Mouse (Mus musculus): ENCODE results near the gene Apod. TPM values are rescaled to one million over a fixed set of nuclear protein-coding genes. Genes with fewer than 3 reads are reported as not detected.
A peak's percentile ranks its signal among the peaks of the same experiment; 100 is the strongest.

The Apod gene
- 0.38 and 1.2 TPM in 2 replicates for polyA plus RNA-seq (2015; fragmentation: Nextera tagmentation; extraction: Ambion mirVana)

- Histone ChIP-seq H3K27ac (ENCODE audit: low read length) (no peak within 1 kb of the TSS; the same call in 1 of the 2 replicates), H3K4me2 (ENCODE audit: low read depth, low read length) (no peak within 1 kb of the TSS), H3K4me1 (replicated peaks; ENCODE audit: control insufficient read depth, insufficient read depth, low read length) (peaks cover 20% of the 10 kb centered on the region), H3K9me3 (ENCODE audit: control insufficient read depth, low read length) (no peaks in the 10 kb centered on the region), H3K36me3 (ENCODE audit: control insufficient read depth, insufficient read depth, low read length) (no peaks in the 10 kb centered on the region), H3K9ac (ENCODE audit: low read length) (no peak within 1 kb of the TSS), H3K27me3 (ENCODE audit: control insufficient read depth, insufficient read depth, low read depth, low read length) (no peaks in the 10 kb centered on the region), H3K4me3 (ENCODE audit: low read length) (no peak within 1 kb of the TSS)
- no peak for ATAC-seq (ENCODE audit: low read depth)
- WGBS: 62% methylated on average over 9 of the region's 9 CpGs
Measured at GRCm38 (mm10) chr16:31314497-31315233, at the start of gene Apod. Gene Apod (minus strand): TSS chr16:31314808.

GRCm38 (mm10) chr16:31363685-31364436, 49.3 kb upstream of the Apod start:
- Histone ChIP-seq H3K27ac (ENCODE audit: low read length) (no peak overlapping the region), H3K36me3 (ENCODE audit: control insufficient read depth, insufficient read depth, low read length) (no peaks in the 10 kb centered on the region), H3K4me1 (replicated peaks; ENCODE audit: control insufficient read depth, insufficient read depth, low read length) (no peaks in the 10 kb centered on the region), H3K9me3 (ENCODE audit: control insufficient read depth, low read length) (no peaks in the 10 kb centered on the region), H3K4me2 (ENCODE audit: low read depth, low read length) (no peak overlapping the region), H3K9ac (ENCODE audit: low read length) (no peak overlapping the region), H3K27me3 (ENCODE audit: control insufficient read depth, insufficient read depth, low read depth, low read length) (no peaks in the 10 kb centered on the region), H3K4me3 (ENCODE audit: low read length) (no peak overlapping the region)
- 46% methylated on average over 11 of the region's 11 CpGs for WGBS
- no peak for ATAC-seq (ENCODE audit: low read depth)

GRCm38 (mm10) chr16:31359542-31359941, 44.9 kb upstream of the Apod start:
- no peaks in the 10 kb centered on the region for H3K27me3 ChIP-seq (ENCODE audit: control insufficient read depth, insufficient read depth, low read depth, low read length)
- no peaks in the 10 kb centered on the region for H3K36me3 ChIP-seq (ENCODE audit: control insufficient read depth, insufficient read depth, low read length)
- ATAC-seq (ENCODE audit: low read depth): no peak
- no peak overlapping the region for H3K4me3 ChIP-seq (ENCODE audit: low read length)
- H3K9ac ChIP-seq (ENCODE audit: low read length): no peak overlapping the region
- no peak overlapping the region for H3K4me2 ChIP-seq (ENCODE audit: low read depth, low read length)
- H3K4me1 ChIP-seq (replicated peaks; ENCODE audit: control insufficient read depth, insufficient read depth, low read length): peaks cover 2% of the 10 kb centered on the region
- WGBS: 56% methylated on average over 5 of the region's 5 CpGs
- H3K9me3 ChIP-seq (ENCODE audit: control insufficient read depth, low read length): no peaks in the 10 kb centered on the region
- H3K27ac ChIP-seq (ENCODE audit: low read length): no peak overlapping the region

- Histone ChIP-seq H3K36me3 (ENCODE audit: control insufficient read depth, insufficient read depth, low read length) (no peaks in the 10 kb centered on the region), H3K4me2 (ENCODE audit: low read depth, low read length) (no peak overlapping the region), H3K9ac (ENCODE audit: low read length) (no peak overlapping the region), H3K9me3 (ENCODE audit: control insufficient read depth, low read length) (no peaks in the 10 kb centered on the region), H3K27me3 (ENCODE audit: control insufficient read depth, insufficient read depth, low read depth, low read length) (no peaks in the 10 kb centered on the region), H3K4me1 (replicated peaks; ENCODE audit: control insufficient read depth, insufficient read depth, low read length) (peaks cover 6% of the 10 kb centered on the region), H3K27ac (ENCODE audit: low read length) (no peak overlapping the region), H3K4me3 (ENCODE audit: low read length) (no peak overlapping the region)
- 27% methylated on average over 9 of the region's 9 CpGs for WGBS
- no peak for ATAC-seq (ENCODE audit: low read depth)
Measured at GRCm38 (mm10) chr16:31358991-31359390, 44.4 kb upstream of the Apod start.

GRCm38 (mm10) chr16:31358576-31358975, 44.0 kb upstream of the Apod start:
- Histone ChIP-seq H3K27me3 (ENCODE audit: control insufficient read depth, insufficient read depth, low read depth, low read length) (no peaks in the 10 kb centered on the region), H3K9ac (ENCODE audit: low read length) (no peak overlapping the region), H3K4me1 (replicated peaks; ENCODE audit: control insufficient read depth, insufficient read depth, low read length) (peaks cover 6% of the 10 kb centered on the region), H3K4me2 (ENCODE audit: low read depth, low read length) (no peak overlapping the region), H3K36me3 (ENCODE audit: control insufficient read depth, insufficient read depth, low read length) (no peaks in the 10 kb centered on the region), H3K27ac (ENCODE audit: low read length) (no peak overlapping the region), H3K4me3 (ENCODE audit: low read length) (no peak overlapping the region), H3K9me3 (ENCODE audit: control insufficient read depth, low read length) (no peaks in the 10 kb centered on the region)
- ATAC-seq (ENCODE audit: low read depth): no peak
- 45% methylated on average over 15 of the region's 15 CpGs for WGBS

GRCm38 (mm10) chr16:31355882-31356281, 41.3 kb upstream of the Apod start:
- no peak for ATAC-seq (ENCODE audit: low read depth)
- Histone ChIP-seq H3K4me2 (ENCODE audit: low read depth, low read length) (no peak overlapping the region), H3K4me1 (replicated peaks; ENCODE audit: control insufficient read depth, insufficient read depth, low read length) (peaks cover 6% of the 10 kb centered on the region), H3K36me3 (ENCODE audit: control insufficient read depth, insufficient read depth, low read length) (no peaks in the 10 kb centered on the region), H3K27ac (ENCODE audit: low read length) (no peak overlapping the region), H3K4me3 (ENCODE audit: low read length) (no peak overlapping the region), H3K9ac (ENCODE audit: low read length) (no peak overlapping the region), H3K27me3 (ENCODE audit: control insufficient read depth, insufficient read depth, low read depth, low read length) (no peaks in the 10 kb centered on the region), H3K9me3 (ENCODE audit: control insufficient read depth, low read length) (no peaks in the 10 kb centered on the region)
- WGBS: 51% methylated on average over 6 of the region's 6 CpGs

GRCm38 (mm10) chr16:31354341-31355329, 40.0 kb upstream of the Apod start:
- Histone ChIP-seq H3K4me2 (ENCODE audit: low read depth, low read length) (no peak overlapping the region), H3K27me3 (ENCODE audit: control insufficient read depth, insufficient read depth, low read depth, low read length) (no peaks in the 10 kb centered on the region), H3K4me1 (replicated peaks; ENCODE audit: control insufficient read depth, insufficient read depth, low read length) (peaks cover 6% of the 10 kb centered on the region), H3K9ac (ENCODE audit: low read length) (no peak overlapping the region), H3K9me3 (ENCODE audit: control insufficient read depth, low read length) (no peaks in the 10 kb centered on the region), H3K4me3 (ENCODE audit: low read length) (no peak overlapping the region), H3K36me3 (ENCODE audit: control insufficient read depth, insufficient read depth, low read length) (no peaks in the 10 kb centered on the region), H3K27ac (ENCODE audit: low read length) (no peak overlapping the region)
- peak; percentile 76 for ATAC-seq (ENCODE audit: low read depth)
- WGBS: 11% methylated on average over 17 of the region's 17 CpGs

- peak; percentile 57; the same call in 1 of the 2 replicates for ATAC-seq (ENCODE audit: low read depth)
- H3K27ac ChIP-seq (ENCODE audit: low read length): no peak overlapping the region
- 55% methylated on average over 4 of the region's 4 CpGs for WGBS
Measured at GRCm38 (mm10) chr16:31352996-31353395, 38.4 kb upstream of the Apod start.

More at GRCm38 (mm10) chr16:31352996-31353395, 38.4 kb upstream of the Apod start:
- no peaks in the 10 kb centered on the region for H3K36me3 ChIP-seq (ENCODE audit: control insufficient read depth, insufficient read depth, low read length)
- no peaks in the 10 kb centered on the region for H3K9me3 ChIP-seq (ENCODE audit: control insufficient read depth, low read length)
- no peak overlapping the region for H3K4me2 ChIP-seq (ENCODE audit: low read depth, low read length)
- H3K27me3 ChIP-seq (ENCODE audit: control insufficient read depth, insufficient read depth, low read depth, low read length): no peaks in the 10 kb centered on the region
- H3K4me1 ChIP-seq (replicated peaks; ENCODE audit: control insufficient read depth, insufficient read depth, low read length): peaks cover 6% of the 10 kb centered on the region
- H3K9ac ChIP-seq (ENCODE audit: low read length): no peak overlapping the region
- no peak overlapping the region for H3K4me3 ChIP-seq (ENCODE audit: low read length)

Measured in lung, embryonic 16.5 days (tissue).